Mouse (Mus musculus): ENCODE results near the gene Ctnnb1. TPM values are rescaled to one million over a fixed set of nuclear protein-coding genes. Genes with fewer than 3 reads are reported as not detected.

The Ctnnb1 gene
- total and polyA plus RNA-seq, 3 experiments: 197 to 383 (median 290) TPM

- DNase-seq (ENCODE audit: extremely low read depth): peak; percentile 6
- TF ChIP-seq TBP (conservative IDR thresholded peaks at IDR 0.05; ENCODE audit: low read depth, low read length): no peak
- no peak for TF ChIP-seq MYC (IDR thresholded peaks at IDR 0.05; ENCODE audit: low read depth, low read length)
- no peak for TF ChIP-seq RCOR1 (conservative IDR thresholded peaks at IDR 0.05; ENCODE audit: low read depth, low read length)
- TF ChIP-seq NELFE (IDR thresholded peaks at IDR 0.05; ENCODE audit: low read depth, low read length): no peak
- no peak for TF ChIP-seq GABPA (IDR thresholded peaks at IDR 0.05; ENCODE audit: insufficient replicate concordance, low read depth, low read length)
- TF ChIP-seq BHLHE40 (IDR thresholded peaks at IDR 0.05; ENCODE audit: low read depth, low read length): peak; percentile 35; the same call in 1 of the 2 replicates
- no peak for TF ChIP-seq MAX (IDR thresholded peaks at IDR 0.05; ENCODE audit: low read length)
- peak; percentile 49 for TF ChIP-seq USF1 (IDR thresholded peaks at IDR 0.05; ENCODE audit: low read depth, low read length)
- peak; percentile 64 for TF ChIP-seq USF2 (conservative IDR thresholded peaks at IDR 0.05; ENCODE audit: low read depth, low read length)
- TF ChIP-seq MEF2A (IDR thresholded peaks at IDR 0.05; ENCODE audit: borderline replicate concordance, low read depth, low read length): no peak
- no peak for TF ChIP-seq EP300 (IDR thresholded peaks at IDR 0.05; ENCODE audit: low read length)
- Histone ChIP-seq H3K79me2 (replicated peaks; ENCODE audit: control insufficient read depth, extremely low read depth, insufficient read depth, poor library complexity, severe bottlenecking) (no peaks in the 10 kb centered on the region), H3K4me1 (ENCODE audit: control insufficient read depth in 1 of 2, insufficient read depth in 2 of 2) (peaks cover 2 to 4% of the 10 kb centered on the region in 2 experiments; a peak in 2 of 4 replicates), H3K4me3 (replicated peaks in 1 of 3; ENCODE audit: low read depth in 2 of 3, low read length in 2 of 3, poor library complexity in 1 of 3) (no peak overlapping the region), H3K27ac (ENCODE audit: insufficient read depth, low read depth) (no peak overlapping the region), H3K9ac (ENCODE audit: insufficient read depth, low read depth) (no peak overlapping the region), H3K36me3 (replicated peaks in 1 of 2; ENCODE audit: control insufficient read depth in 1 of 2, insufficient read depth in 1 of 2, low read length in 1 of 2) (no peaks in the 10 kb centered on the region), H3K27me3 (replicated peaks) (peaks cover 4% of the 10 kb centered on the region), H3K4me2 (ENCODE audit: insufficient read depth, low read depth, poor library complexity, severe bottlenecking) (no peak overlapping the region), H3K9me3 (replicated peaks; ENCODE audit: low read length) (no peaks in the 10 kb centered on the region)
- dilution Hi-C loops (cut with MboI; ENCODE audit: extremely low pct_ligation_motif_present, extremely low pct_unique_long_range_greater_than_20kb, low sequenced_read_pairs): no loop called here
- in situ Hi-C loops (cut with MboI; ENCODE audit: low pct_ligation_motif_present, low pct_unique_long_range_greater_than_20kb, low sequenced_read_pairs): no loop called here
These were observed 26.5 kb upstream of the Ctnnb1 start for GRCm38 (mm10) chr9:120902562-120902961.

- H3K4me1 ChIP-seq (ENCODE audit: control insufficient read depth in 1 of 2, insufficient read depth in 2 of 2): no peaks in the 10 kb centered on the region
- H3K36me3 ChIP-seq (replicated peaks in 1 of 2; ENCODE audit: control insufficient read depth in 1 of 2, insufficient read depth in 1 of 2, low read length in 1 of 2): no peaks in the 10 kb centered on the region
- H3K27ac ChIP-seq (ENCODE audit: insufficient read depth, low read depth): no peak overlapping the region
- no peak for TF ChIP-seq ZMIZ1 (IDR thresholded peaks at IDR 0.05; ENCODE audit: low read depth, low read length)
- no peak for TF ChIP-seq ZC3H11A (IDR thresholded peaks at IDR 0.05; ENCODE audit: low read depth, low read length)
- TF ChIP-seq RCOR1 (conservative IDR thresholded peaks at IDR 0.05; ENCODE audit: low read depth, low read length): no peak
- no peak for TF ChIP-seq PAX5 (IDR thresholded peaks at IDR 0.05; ENCODE audit: low read length)
- TF ChIP-seq E2F4 (IDR thresholded peaks at IDR 0.05; ENCODE audit: insufficient replicate concordance, low read depth, low read length): no peak
- no peak for TF ChIP-seq GABPA (IDR thresholded peaks at IDR 0.05; ENCODE audit: insufficient replicate concordance, low read depth, low read length)
- TF ChIP-seq MAX (IDR thresholded peaks at IDR 0.05; ENCODE audit: low read length): no peak
- no peak for TF ChIP-seq ELF1 (IDR thresholded peaks at IDR 0.05; ENCODE audit: low read depth, low read length)
- TF ChIP-seq MYC (IDR thresholded peaks at IDR 0.05; ENCODE audit: low read depth, low read length): no peak
- TF ChIP-seq BHLHE40 (IDR thresholded peaks at IDR 0.05; ENCODE audit: low read depth, low read length): no peak
- TF ChIP-seq MXI1 (IDR thresholded peaks at IDR 0.05; ENCODE audit: low read depth, low read length): no peak
- no peak for TF ChIP-seq IRF4 (IDR thresholded peaks at IDR 0.05; ENCODE audit: low read depth, low read length)
- TF ChIP-seq KAT2A (IDR thresholded peaks at IDR 0.05; ENCODE audit: insufficient replicate concordance, low read length): no peak
- no peak for TF ChIP-seq SMC3 (IDR thresholded peaks at IDR 0.05; ENCODE audit: low read depth, low read length)
- no peak for TF ChIP-seq ZNF384 (IDR thresholded peaks at IDR 0.05; ENCODE audit: low read depth, low read length)
- no peak for TF ChIP-seq RAD21 (IDR thresholded peaks at IDR 0.05; ENCODE audit: low read depth, low read length)
- no peak for TF ChIP-seq NELFE (IDR thresholded peaks at IDR 0.05; ENCODE audit: low read depth, low read length)
- TF ChIP-seq MAZ (IDR thresholded peaks at IDR 0.05; ENCODE audit: low read depth, low read length): no peak
- DNase-seq (ENCODE audit: extremely low read depth): no peak
- no peaks in the 10 kb centered on the region for H3K27me3 ChIP-seq (replicated peaks)
- no peaks in the 10 kb centered on the region for H3K79me2 ChIP-seq (replicated peaks; ENCODE audit: control insufficient read depth, extremely low read depth, insufficient read depth, poor library complexity, severe bottlenecking)
- in situ Hi-C loops (cut with MboI; ENCODE audit: low pct_ligation_motif_present, low pct_unique_long_range_greater_than_20kb, low sequenced_read_pairs): no loop called here
- H3K9ac ChIP-seq (ENCODE audit: insufficient read depth, low read depth): no peak overlapping the region
- dilution Hi-C loops (cut with MboI; ENCODE audit: extremely low pct_ligation_motif_present, extremely low pct_unique_long_range_greater_than_20kb, low sequenced_read_pairs): no loop called here
- no peak overlapping the region for H3K4me3 ChIP-seq (replicated peaks in 1 of 3; ENCODE audit: low read depth in 2 of 3, low read length in 2 of 3, poor library complexity in 1 of 3)
- peaks cover 5% of the 10 kb centered on the region for H3K9me3 ChIP-seq (replicated peaks; ENCODE audit: low read length)
- H3K4me2 ChIP-seq (ENCODE audit: insufficient read depth, low read depth, poor library complexity, severe bottlenecking): no peak overlapping the region
These were observed 20.6 kb upstream of the Ctnnb1 start for GRCm38 (mm10) chr9:120908461-120908860.
